Mouse (Mus musculus): Measurements from ENCODE around the gene Disc1. TPM values are rescaled to one million over a fixed set of nuclear protein-coding genes. Genes with fewer than 3 reads are reported as not detected.
A peak's percentile ranks its signal among the peaks of the same experiment; 100 is the strongest.

Gene Disc1
- polyA plus RNA-seq, 1 experiment from 2014 or later, result 0.82 TPM

DNA sequence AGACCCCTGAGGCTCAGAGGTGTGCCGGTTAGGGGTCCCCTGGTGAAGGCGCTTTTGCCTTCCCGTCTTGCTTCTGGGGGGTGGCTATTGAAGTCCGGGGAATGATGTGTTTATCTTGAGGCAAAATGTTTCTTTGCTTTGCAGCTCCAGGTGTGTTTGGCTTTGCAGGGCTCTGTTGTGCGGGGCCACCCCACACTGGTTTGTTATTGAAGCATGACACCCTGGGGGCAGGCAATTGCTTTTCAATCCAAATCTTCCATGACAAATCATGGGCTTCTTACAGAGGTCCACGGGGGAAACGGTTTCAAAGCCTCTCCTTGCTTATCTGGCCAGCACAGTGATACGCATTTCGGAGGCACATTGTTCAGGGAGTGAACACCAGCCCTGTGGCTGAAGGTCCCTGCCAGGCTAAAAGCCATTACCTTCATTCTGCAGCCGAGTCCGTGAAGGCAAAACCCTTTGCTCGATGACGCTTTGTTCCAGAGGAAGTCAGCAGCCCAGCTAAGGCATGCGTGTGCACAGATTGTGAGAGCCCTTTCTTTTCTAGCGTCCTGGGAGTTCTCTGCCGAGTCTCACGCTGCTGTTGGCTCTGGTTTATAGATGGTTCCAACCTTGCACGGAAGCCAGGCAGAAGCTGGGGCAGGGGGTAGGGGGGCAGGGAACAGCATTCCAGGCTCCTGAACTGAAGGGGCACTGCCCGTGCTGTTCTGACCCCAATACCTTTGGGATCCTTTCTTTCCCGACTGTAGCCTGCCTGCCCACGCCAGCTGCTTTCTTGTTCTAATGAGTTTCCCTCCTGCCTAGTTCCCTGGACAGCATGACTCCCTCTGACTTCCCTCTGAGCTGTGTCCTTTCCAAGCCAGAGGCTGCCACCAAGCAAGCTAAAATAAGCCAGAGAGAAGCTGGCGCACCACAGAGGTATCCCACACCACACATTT is 182.2 kb downstream of the Disc1 start:
- no peaks in the 10 kb centered on the region for H3K9me3 ChIP-seq (ENCODE audit: control insufficient read depth, low read length)
- H3K27ac ChIP-seq (ENCODE audit: low read depth, low read length), result no peak overlapping the region
- H3K9ac ChIP-seq (ENCODE audit: low read depth, low read length), result no peak overlapping the region
- no peak for ATAC-seq (replicated peaks; ENCODE audit: low FRiP score)
- H3K27me3 ChIP-seq (replicated peaks; ENCODE audit: control insufficient read depth, insufficient read depth, low read length), result no peaks in the 10 kb centered on the region
- peak overlapping the region; percentile 45 for H3K4me2 ChIP-seq
- H3K4me1 ChIP-seq (replicated peaks; ENCODE audit: control insufficient read depth, insufficient read depth, low read length), result no peaks in the 10 kb centered on the region
- 51% methylated on average over 22 of the region's 22 CpGs for WGBS
- no peak overlapping the region for H3K4me3 ChIP-seq (ENCODE audit: low read depth, low read length)
- DNase-seq (ENCODE audit: low spot score), result no peak
- H3K36me3 ChIP-seq (ENCODE audit: control insufficient read depth, insufficient read depth, low read length), result no peaks in the 10 kb centered on the region

DNA sequence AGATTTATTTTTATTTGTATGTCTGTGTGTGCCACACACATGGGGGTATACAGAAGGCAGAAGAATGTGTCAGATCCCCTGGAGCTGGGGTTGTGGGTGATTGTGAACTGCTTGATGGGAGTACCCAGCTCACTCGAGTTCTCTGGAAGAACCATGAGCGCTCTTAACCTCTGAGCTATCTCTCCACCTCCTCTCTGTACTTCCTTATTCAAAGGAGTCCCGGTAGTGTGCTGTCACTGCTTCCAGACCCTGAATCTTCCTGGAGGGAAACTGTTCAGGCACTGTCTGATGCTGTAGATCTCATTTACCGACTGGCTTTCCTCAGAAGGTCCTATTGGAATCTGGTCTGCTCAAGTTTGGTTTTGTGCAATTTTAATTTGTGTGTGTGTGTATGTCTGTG is 186.8 kb downstream of the Disc1 start:
- no peak for ATAC-seq (replicated peaks; ENCODE audit: low FRiP score)
- WGBS, result 36% methylated on average over 4 of the region's 4 CpGs
- Histone ChIP-seq H3K27ac (ENCODE audit: low read depth, low read length) (no peak overlapping the region), H3K9me3 (ENCODE audit: control insufficient read depth, low read length) (no peaks in the 10 kb centered on the region), H3K4me2 (no peak overlapping the region), H3K27me3 (replicated peaks; ENCODE audit: control insufficient read depth, insufficient read depth, low read length) (no peaks in the 10 kb centered on the region), H3K9ac (ENCODE audit: low read depth, low read length) (no peak overlapping the region), H3K4me3 (ENCODE audit: low read depth, low read length) (no peak overlapping the region), H3K36me3 (ENCODE audit: control insufficient read depth, insufficient read depth, low read length) (no peaks in the 10 kb centered on the region), H3K4me1 (replicated peaks; ENCODE audit: control insufficient read depth, insufficient read depth, low read length) (no peaks in the 10 kb centered on the region)
- DNase-seq (ENCODE audit: low spot score), result no peak

DNA sequence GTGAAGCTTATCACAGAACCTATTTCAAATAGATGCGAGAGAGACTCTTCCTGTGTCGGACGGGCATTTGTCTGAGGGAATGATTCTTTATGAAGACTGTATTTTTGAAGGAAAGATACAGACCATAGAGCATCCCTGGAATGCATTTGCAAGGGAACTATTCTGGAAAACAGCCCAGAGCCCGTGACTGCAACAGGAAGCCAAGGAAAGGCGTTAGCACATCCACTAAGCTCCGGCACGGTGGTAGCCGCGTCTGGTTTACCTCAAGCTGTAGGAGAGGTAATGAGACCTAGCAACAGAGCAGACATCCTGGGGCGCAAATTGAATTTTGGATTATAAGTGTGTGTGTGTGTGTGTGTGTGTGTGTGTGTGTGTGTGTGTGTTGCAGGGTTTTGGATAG is 188.4 kb downstream of the Disc1 start:
- H3K27ac ChIP-seq (ENCODE audit: low read depth, low read length), result no peak overlapping the region

DNA sequence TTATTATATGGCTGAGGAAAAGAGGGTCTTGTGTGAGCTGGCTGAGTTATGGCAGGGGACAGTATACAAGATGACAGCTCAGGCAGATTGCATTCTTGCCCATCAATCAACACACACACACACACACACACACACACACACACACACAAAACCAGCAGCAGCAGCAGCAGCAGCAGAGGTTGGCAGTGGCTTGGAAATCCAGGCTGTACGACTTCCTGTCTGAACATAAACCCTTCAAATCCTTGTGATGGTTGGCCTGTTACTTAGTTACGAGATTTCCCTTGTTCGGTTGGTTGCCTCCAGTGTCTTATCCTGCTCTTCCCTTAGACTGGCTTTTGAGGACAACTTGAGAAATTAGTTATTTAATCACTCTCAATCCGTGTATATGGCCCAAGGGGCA is 188.9 kb downstream of the Disc1 start:
- H3K9me3 ChIP-seq (ENCODE audit: control insufficient read depth, low read length), result no peaks in the 10 kb centered on the region
- no peak for ATAC-seq (replicated peaks; ENCODE audit: low FRiP score)
- no peaks in the 10 kb centered on the region for H3K4me1 ChIP-seq (replicated peaks; ENCODE audit: control insufficient read depth, insufficient read depth, low read length)
- no peak overlapping the region for H3K4me3 ChIP-seq (ENCODE audit: low read depth, low read length)
- no peak overlapping the region for H3K4me2 ChIP-seq
- H3K9ac ChIP-seq (ENCODE audit: low read depth, low read length), result no peak overlapping the region
- H3K36me3 ChIP-seq (ENCODE audit: control insufficient read depth, insufficient read depth, low read length), result no peaks in the 10 kb centered on the region
- WGBS, result 51% methylated on average over 4 of the region's 4 CpGs
- DNase-seq (ENCODE audit: low spot score), result no peak
- H3K27ac ChIP-seq (ENCODE audit: low read depth, low read length), result no peak overlapping the region
- no peaks in the 10 kb centered on the region for H3K27me3 ChIP-seq (replicated peaks; ENCODE audit: control insufficient read depth, insufficient read depth, low read length)

More for the DNA sequence above, 188.4 kb downstream of the Disc1 start:
- no peaks in the 10 kb centered on the region for H3K4me1 ChIP-seq (replicated peaks; ENCODE audit: control insufficient read depth, insufficient read depth, low read length)
- H3K9ac ChIP-seq (ENCODE audit: low read depth, low read length), result no peak overlapping the region
- DNase-seq (ENCODE audit: low spot score), result no peak
- H3K4me3 ChIP-seq (ENCODE audit: low read depth, low read length), result no peak overlapping the region
- H3K36me3 ChIP-seq (ENCODE audit: control insufficient read depth, insufficient read depth, low read length), result no peaks in the 10 kb centered on the region
- 40% methylated on average over 10 of the region's 10 CpGs for WGBS
- no peaks in the 10 kb centered on the region for H3K9me3 ChIP-seq (ENCODE audit: control insufficient read depth, low read length)
- no peak for ATAC-seq (replicated peaks; ENCODE audit: low FRiP score)
- no peaks in the 10 kb centered on the region for H3K27me3 ChIP-seq (replicated peaks; ENCODE audit: control insufficient read depth, insufficient read depth, low read length)
- H3K4me2 ChIP-seq, result no peak overlapping the region

DNA sequence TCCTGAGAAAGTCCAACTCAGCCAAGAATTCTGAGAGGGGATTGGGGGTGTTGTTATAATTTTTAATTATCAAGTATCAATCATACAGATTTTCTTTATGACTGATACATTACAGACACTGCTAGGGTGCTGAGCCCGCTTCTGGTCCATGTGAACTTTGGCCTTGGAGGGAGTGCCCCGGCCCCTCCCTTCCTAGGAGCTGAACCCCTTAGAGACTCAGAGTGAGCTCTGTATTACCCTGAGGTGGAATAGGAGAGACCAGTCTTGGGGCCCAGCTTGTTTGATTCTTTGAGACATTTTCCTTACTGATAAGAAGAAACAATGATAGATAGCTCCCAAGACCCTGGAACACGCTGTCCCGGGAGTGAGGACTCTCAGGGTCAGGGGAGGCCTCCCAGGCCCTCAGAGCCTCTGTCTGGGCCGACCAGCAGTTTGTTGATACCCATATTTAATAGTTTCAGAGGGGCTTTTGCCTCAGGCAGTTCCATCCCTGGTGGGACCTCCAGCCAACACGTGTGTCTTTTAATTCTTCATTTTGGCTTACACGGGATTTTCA is 192.8 kb downstream of the Disc1 start:
- 37% methylated on average over 7 of the region's 7 CpGs for WGBS
- ATAC-seq (replicated peaks; ENCODE audit: low FRiP score), result no peak
- Histone ChIP-seq H3K27me3 (replicated peaks; ENCODE audit: control insufficient read depth, insufficient read depth, low read length) (no peaks in the 10 kb centered on the region), H3K4me3 (ENCODE audit: low read depth, low read length) (no peak overlapping the region), H3K27ac (ENCODE audit: low read depth, low read length) (no peak overlapping the region), H3K9me3 (ENCODE audit: control insufficient read depth, low read length) (no peaks in the 10 kb centered on the region), H3K9ac (ENCODE audit: low read depth, low read length) (no peak overlapping the region), H3K36me3 (ENCODE audit: control insufficient read depth, insufficient read depth, low read length) (no peaks in the 10 kb centered on the region), H3K4me2 (no peak overlapping the region), H3K4me1 (replicated peaks; ENCODE audit: control insufficient read depth, insufficient read depth, low read length) (no peaks in the 10 kb centered on the region)
- no peak for DNase-seq (ENCODE audit: low spot score)

DNA sequence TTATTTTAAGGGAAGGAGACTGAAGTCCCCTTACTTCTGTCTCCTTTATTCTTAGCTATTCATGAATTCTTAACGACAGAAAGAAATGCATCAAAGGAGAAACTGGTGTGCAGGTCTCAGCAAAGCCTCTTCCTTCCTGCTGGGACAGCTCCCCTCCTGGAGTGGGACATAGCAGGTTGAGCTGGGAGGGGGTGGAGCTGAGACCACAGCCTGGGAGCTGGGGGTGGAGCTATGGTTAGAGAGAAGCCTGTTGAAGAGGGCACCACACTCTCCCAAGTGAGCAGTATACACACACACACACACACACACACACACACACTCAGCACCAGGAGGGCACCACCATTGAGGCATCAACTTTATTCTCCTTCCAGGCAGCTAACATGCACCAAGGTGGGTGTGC is 193.4 kb downstream of the Disc1 start:
- H3K36me3 ChIP-seq (ENCODE audit: control insufficient read depth, insufficient read depth, low read length), result no peaks in the 10 kb centered on the region
- DNase-seq (ENCODE audit: low spot score) (no peak), ATAC-seq (replicated peaks; ENCODE audit: low FRiP score) (no peak)
- no peak overlapping the region for H3K4me2 ChIP-seq
- H3K27ac ChIP-seq (ENCODE audit: low read depth, low read length), result no peak overlapping the region
- no peak overlapping the region for H3K9ac ChIP-seq (ENCODE audit: low read depth, low read length)
- no peaks in the 10 kb centered on the region for H3K4me1 ChIP-seq (replicated peaks; ENCODE audit: control insufficient read depth, insufficient read depth, low read length)
- no peak overlapping the region for H3K4me3 ChIP-seq (ENCODE audit: low read depth, low read length)
- 3% methylated on average over 1 of the region's 1 CpGs for WGBS
- no peaks in the 10 kb centered on the region for H3K9me3 ChIP-seq (ENCODE audit: control insufficient read depth, low read length)
- H3K27me3 ChIP-seq (replicated peaks; ENCODE audit: control insufficient read depth, insufficient read depth, low read length), result no peaks in the 10 kb centered on the region

DNA sequence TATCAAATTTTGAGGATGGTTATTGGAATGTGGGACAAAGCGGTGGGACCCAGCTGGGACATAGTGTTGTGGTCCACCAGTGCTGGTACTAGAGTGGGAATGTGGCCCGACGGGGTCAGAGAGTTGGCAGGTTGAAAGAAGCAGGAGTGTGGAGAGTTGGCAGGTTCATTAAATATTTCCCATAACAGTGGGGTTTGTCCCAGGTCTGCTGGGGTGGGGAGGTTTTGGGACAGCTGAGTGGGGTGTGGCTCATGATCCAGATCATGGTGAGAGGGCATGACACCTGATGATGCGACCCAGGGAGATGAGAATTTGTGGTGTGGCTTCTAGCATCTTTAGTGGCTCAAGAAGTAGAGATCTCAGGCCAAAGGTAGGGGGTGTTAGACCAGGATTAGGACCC is 199.0 kb downstream of the Disc1 start:
- DNase-seq (ENCODE audit: low spot score) (no peak), ATAC-seq (replicated peaks; ENCODE audit: low FRiP score) (no peak)
- Histone ChIP-seq H3K36me3 (ENCODE audit: control insufficient read depth, insufficient read depth, low read length) (no peaks in the 10 kb centered on the region), H3K4me2 (no peak overlapping the region), H3K9me3 (ENCODE audit: control insufficient read depth, low read length) (no peaks in the 10 kb centered on the region), H3K27ac (ENCODE audit: low read depth, low read length) (no peak overlapping the region), H3K4me1 (replicated peaks; ENCODE audit: control insufficient read depth, insufficient read depth, low read length) (peaks cover 2% of the 10 kb centered on the region; the same call in 1 of the 2 replicates), H3K27me3 (replicated peaks; ENCODE audit: control insufficient read depth, insufficient read depth, low read length) (no peaks in the 10 kb centered on the region), H3K4me3 (ENCODE audit: low read depth, low read length) (no peak overlapping the region), H3K9ac (ENCODE audit: low read depth, low read length) (no peak overlapping the region)
- 90% methylated on average over 4 of the region's 4 CpGs for WGBS

DNA sequence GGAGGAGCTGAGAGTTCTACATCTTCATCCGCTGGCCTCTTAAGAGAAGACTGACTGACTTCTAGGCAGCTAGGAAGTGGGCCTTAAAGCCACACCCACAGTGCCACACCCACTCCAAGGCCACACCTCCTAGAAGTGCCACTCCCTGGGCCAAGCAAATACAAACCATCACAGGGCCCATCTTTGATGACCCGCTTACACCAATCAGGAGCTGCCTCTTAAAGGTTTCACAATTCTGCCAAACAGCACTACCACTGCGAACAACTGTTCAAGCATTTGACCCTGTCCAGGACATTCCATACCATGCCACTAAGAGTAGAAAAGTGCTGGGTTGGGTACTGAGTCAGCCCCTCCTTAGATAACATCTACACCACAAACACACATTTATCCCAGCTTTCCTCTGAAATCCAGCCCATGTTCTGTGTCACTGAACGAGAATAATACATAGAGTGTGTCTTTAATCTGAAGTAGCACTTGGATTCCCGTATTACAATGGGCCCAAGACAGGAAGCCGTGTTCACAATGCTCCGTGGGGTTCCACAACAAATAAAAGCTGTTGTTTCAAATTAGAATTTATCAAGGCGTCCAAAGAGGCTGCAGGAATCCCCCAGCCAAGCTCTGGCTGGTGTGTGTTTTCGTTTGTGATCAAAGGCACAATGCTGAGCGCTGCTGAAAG is 199.6 kb downstream of the Disc1 start:
- Histone ChIP-seq H3K4me3 (ENCODE audit: low read depth, low read length) (0 out of 2 replicates have a peak overlapping the region, but pooled peaks have one; percentile 39), H3K36me3 (ENCODE audit: control insufficient read depth, insufficient read depth, low read length) (no peaks in the 10 kb centered on the region), H3K9ac (ENCODE audit: low read depth, low read length) (no peak overlapping the region), H3K9me3 (ENCODE audit: control insufficient read depth, low read length) (no peaks in the 10 kb centered on the region), H3K4me1 (replicated peaks; ENCODE audit: control insufficient read depth, insufficient read depth, low read length) (peaks cover 2% of the 10 kb centered on the region; the same call in 1 of the 2 replicates), H3K4me2 (peak overlapping the region; percentile 66), H3K27ac (ENCODE audit: low read depth, low read length) (no peak overlapping the region), H3K27me3 (replicated peaks; ENCODE audit: control insufficient read depth, insufficient read depth, low read length) (no peaks in the 10 kb centered on the region)
- 0 out of 2 replicates have a peak, but pooled peaks have one; percentile 62 for ATAC-seq (replicated peaks; ENCODE audit: low FRiP score)
- WGBS, result 51% methylated on average over 10 of the region's 10 CpGs
- no peak for DNase-seq (ENCODE audit: low spot score)
